Mouse (Mus musculus): Measurements from ENCODE around the gene Anxa1. TPM values are rescaled to one million over a fixed set of nuclear protein-coding genes. Genes with fewer than 3 reads are reported as not detected.

The Anxa1 gene
- polyA plus RNA-seq, 1 experiment from 2014 or later = 64.0 TPM

- no peaks in the 10 kb centered on the region for H3K36me3 ChIP-seq (ENCODE audit: insufficient read depth, low read length)
- 88% methylated on average over 2 of the region's 2 CpGs for WGBS
- H3K27ac ChIP-seq = no peak overlapping the region
- no peak overlapping the region for H3K4me3 ChIP-seq (replicated peaks; ENCODE audit: low read depth, low read length)
- no peak for ATAC-seq (replicated peaks; ENCODE audit: low FRiP score, low read depth)
- no peaks in the 10 kb centered on the region for H3K4me1 ChIP-seq (replicated peaks; ENCODE audit: insufficient read depth, low read length)
- no peak overlapping the region for H3K9ac ChIP-seq (ENCODE audit: low read depth, low read length)
- H3K4me2 ChIP-seq (ENCODE audit: low read length) = no peak overlapping the region
- no peaks in the 10 kb centered on the region for H3K27me3 ChIP-seq (ENCODE audit: insufficient read depth, low read length)
- TF ChIP-seq CTCF (IDR thresholded peaks at IDR 0.05; ENCODE audit: low read depth) = no peak
- no peaks in the 10 kb centered on the region for H3K9me3 ChIP-seq (replicated peaks; ENCODE audit: low read length)
- DNase-seq (ENCODE audit: low spot score) = no peak
Observed at GRCm38 (mm10) chr19:20365364-20365763, 25.4 kb downstream of the Anxa1 start.

- TF ChIP-seq CTCF (IDR thresholded peaks at IDR 0.05; ENCODE audit: low read depth) = no peak
- Histone ChIP-seq H3K4me3 (replicated peaks; ENCODE audit: low read depth, low read length) (no peak overlapping the region), H3K4me1 (replicated peaks; ENCODE audit: insufficient read depth, low read length) (no peaks in the 10 kb centered on the region), H3K36me3 (ENCODE audit: insufficient read depth, low read length) (no peaks in the 10 kb centered on the region), H3K9me3 (replicated peaks; ENCODE audit: low read length) (no peaks in the 10 kb centered on the region), H3K27ac (no peak overlapping the region), H3K9ac (ENCODE audit: low read depth, low read length) (no peak overlapping the region), H3K4me2 (ENCODE audit: low read length) (no peak overlapping the region), H3K27me3 (ENCODE audit: insufficient read depth, low read length) (no peaks in the 10 kb centered on the region)
- ATAC-seq (replicated peaks; ENCODE audit: low FRiP score, low read depth) = no peak
- 82% methylated on average over 13 of the region's 13 CpGs for WGBS
- DNase-seq (ENCODE audit: low spot score) = no peak
Observed at GRCm38 (mm10) chr19:20364931-20365330, 25.8 kb downstream of the Anxa1 start.

DNA sequence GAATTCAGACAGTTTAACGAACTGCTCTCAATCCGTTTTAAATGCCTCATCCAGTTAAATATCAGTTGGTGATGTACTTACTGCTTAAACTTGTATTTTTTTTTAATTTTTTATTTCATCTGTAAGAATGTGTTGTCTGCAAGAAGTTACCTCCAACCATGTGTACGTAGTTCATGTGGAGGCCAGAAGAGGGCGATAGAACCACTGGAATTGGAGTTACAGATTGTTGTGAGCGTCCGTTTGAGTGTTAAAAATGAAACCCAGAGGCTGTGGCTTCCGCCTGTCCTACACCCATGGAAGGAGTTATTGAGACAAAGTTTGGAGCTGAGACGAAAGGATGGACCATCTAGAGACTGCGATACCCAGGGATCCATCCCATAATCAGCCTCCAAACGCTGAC, 27.5 kb downstream of the Anxa1 start:
- Histone ChIP-seq H3K36me3 (ENCODE audit: insufficient read depth, low read length) (no peaks in the 10 kb centered on the region), H3K4me1 (replicated peaks; ENCODE audit: insufficient read depth, low read length) (no peaks in the 10 kb centered on the region), H3K4me2 (ENCODE audit: low read length) (no peak overlapping the region), H3K27ac (no peak overlapping the region), H3K27me3 (ENCODE audit: insufficient read depth, low read length) (no peaks in the 10 kb centered on the region), H3K9ac (ENCODE audit: low read depth, low read length) (no peak overlapping the region), H3K9me3 (replicated peaks; ENCODE audit: low read length) (no peaks in the 10 kb centered on the region), H3K4me3 (replicated peaks; ENCODE audit: low read depth, low read length) (no peak overlapping the region)
- WGBS = 74% methylated on average over 10 of the region's 10 CpGs
- no peak for ATAC-seq (replicated peaks; ENCODE audit: low FRiP score, low read depth)
- peak; percentile 22 for DNase-seq (ENCODE audit: low spot score)
- TF ChIP-seq CTCF (IDR thresholded peaks at IDR 0.05; ENCODE audit: low read depth) = peak; percentile 69

DNA sequence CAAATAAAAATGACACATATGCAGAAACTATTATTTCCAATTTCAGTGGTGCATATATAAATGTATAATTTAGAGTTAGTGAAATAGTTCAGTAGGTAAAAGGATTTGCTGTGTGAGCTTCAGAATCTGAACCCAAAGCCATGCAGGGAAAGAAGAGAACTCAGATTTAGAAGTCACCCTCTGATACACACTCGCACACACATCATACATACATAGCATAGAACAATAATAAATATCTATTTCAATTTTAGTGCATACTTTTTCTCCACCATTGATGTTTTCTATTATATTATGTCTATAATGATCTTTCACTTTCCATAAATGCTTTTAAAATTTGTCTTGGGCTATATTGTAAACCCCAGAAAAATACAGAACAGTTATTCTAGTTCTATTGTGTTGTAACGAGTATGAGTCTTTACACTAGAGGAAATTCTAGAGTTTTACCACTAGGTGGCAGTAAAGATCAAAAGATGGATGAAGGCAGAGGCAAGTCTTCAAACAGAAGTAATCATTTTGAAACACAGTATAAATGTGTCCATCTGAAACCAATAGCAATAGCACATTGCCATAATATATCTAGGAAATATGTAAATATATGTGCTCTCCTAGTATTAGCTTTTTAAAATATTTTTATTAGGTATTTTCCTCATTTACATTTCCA, 28.7 kb downstream of the Anxa1 start:
- Histone ChIP-seq H3K27me3 (ENCODE audit: insufficient read depth, low read length) (no peaks in the 10 kb centered on the region), H3K9me3 (replicated peaks; ENCODE audit: low read length) (no peaks in the 10 kb centered on the region), H3K4me1 (replicated peaks; ENCODE audit: insufficient read depth, low read length) (no peaks in the 10 kb centered on the region), H3K36me3 (ENCODE audit: insufficient read depth, low read length) (no peaks in the 10 kb centered on the region), H3K4me3 (replicated peaks; ENCODE audit: low read depth, low read length) (no peak overlapping the region), H3K4me2 (ENCODE audit: low read length) (no peak overlapping the region), H3K9ac (ENCODE audit: low read depth, low read length) (no peak overlapping the region), H3K27ac (no peak overlapping the region)
- ATAC-seq (replicated peaks; ENCODE audit: low FRiP score, low read depth) (peak; percentile 29; the same call in 1 of the 2 replicates), DNase-seq (ENCODE audit: low spot score) (peak; percentile 87)
- peak; percentile 79 for TF ChIP-seq CTCF (IDR thresholded peaks at IDR 0.05; ENCODE audit: low read depth)
- 50% methylated on average over 2 of the region's 2 CpGs for WGBS

GRCm38 (mm10) chr19:20358679-20359078, 32.1 kb downstream of the Anxa1 start:
- TF ChIP-seq CTCF (IDR thresholded peaks at IDR 0.05; ENCODE audit: low read depth) = no peak
- H3K36me3 ChIP-seq (ENCODE audit: insufficient read depth, low read length) = no peaks in the 10 kb centered on the region
- no peaks in the 10 kb centered on the region for H3K9me3 ChIP-seq (replicated peaks; ENCODE audit: low read length)
- H3K27me3 ChIP-seq (ENCODE audit: insufficient read depth, low read length) = no peaks in the 10 kb centered on the region
- DNase-seq (ENCODE audit: low spot score) (no peak), ATAC-seq (replicated peaks; ENCODE audit: low FRiP score, low read depth) (no peak)
- no peak overlapping the region for H3K9ac ChIP-seq (ENCODE audit: low read depth, low read length)
- no peak overlapping the region for H3K27ac ChIP-seq
- 64% methylated on average over 5 of the region's 5 CpGs for WGBS
- no peaks in the 10 kb centered on the region for H3K4me1 ChIP-seq (replicated peaks; ENCODE audit: insufficient read depth, low read length)
- no peak overlapping the region for H3K4me2 ChIP-seq (ENCODE audit: low read length)
- H3K4me3 ChIP-seq (replicated peaks; ENCODE audit: low read depth, low read length) = no peak overlapping the region

- H3K9ac ChIP-seq (ENCODE audit: low read depth, low read length) = no peak overlapping the region
- no peak overlapping the region for H3K4me2 ChIP-seq (ENCODE audit: low read length)
- ATAC-seq (replicated peaks; ENCODE audit: low FRiP score, low read depth) = peak; percentile 76; the same call in 1 of the 2 replicates
- peak; percentile 91 for TF ChIP-seq CTCF (IDR thresholded peaks at IDR 0.05; ENCODE audit: low read depth)
- DNase-seq (ENCODE audit: low spot score) = peak; percentile 89
- WGBS = 13% methylated on average over 8 of the region's 8 CpGs
- H3K36me3 ChIP-seq (ENCODE audit: insufficient read depth, low read length) = no peaks in the 10 kb centered on the region
- no peak overlapping the region for H3K27ac ChIP-seq
- H3K9me3 ChIP-seq (replicated peaks; ENCODE audit: low read length) = no peaks in the 10 kb centered on the region
- no peaks in the 10 kb centered on the region for H3K4me1 ChIP-seq (replicated peaks; ENCODE audit: insufficient read depth, low read length)
- no peaks in the 10 kb centered on the region for H3K27me3 ChIP-seq (ENCODE audit: insufficient read depth, low read length)
- no peak overlapping the region for H3K4me3 ChIP-seq (replicated peaks; ENCODE audit: low read depth, low read length)
Observed at GRCm38 (mm10) chr19:20345317-20345917, 45.3 kb downstream of the Anxa1 start.

All from kidney, postnatal 0 days (tissue).